Mouse (Mus musculus) forebrain, embryonic 12.5 days (tissue): ENCODE results near the gene Tut7. TPM values are rescaled to one million over a fixed set of nuclear protein-coding genes. Genes with fewer than 3 reads are reported as not detected.
"Not testable (repeated sequence)": the region's sequence is repeated elsewhere in the genome, so short reads cannot be mapped to it uniquely, and the experiment has no call there.

Experiments
- ATAC-seq: fragments of 200-750 bp; cut with Nextera tagmentation; 2 replicates; pipeline ENCODE4 v1.8.0; 2017; ENCODE audit warnings: moderate TSS enrichment; ENCODE audit not compliant: low FRiP score
- H3K27ac ChIP-seq: fragments of 300-500 bp; sonication (generic); 2 replicates; pipeline ENCODE4 v1.5.1; 2016; ENCODE audit warnings: mild to moderate bottlenecking
- H3K27me3 ChIP-seq: fragments of 300-500 bp; sonication (generic); 2 replicates; pipeline ENCODE4 v1.6.1; 2016; ENCODE audit warnings: mild to moderate bottlenecking
- H3K36me3 ChIP-seq: fragments of 300-500 bp; sonication (generic); replicated peaks from 2 replicates; pipeline ENCODE4 v1.6.1; 2016; ENCODE audit warnings: mild to moderate bottlenecking
- H3K4me1 ChIP-seq: fragments of 300-500 bp; sonication (generic); 2 replicates; pipeline ENCODE4 v1.6.1; 2016
- H3K4me2 ChIP-seq: fragments of 300-500 bp; sonication (generic); 2 replicates; pipeline ENCODE4 v1.6.1; 2016; ENCODE audit warnings: mild to moderate bottlenecking, moderate library complexity
- H3K4me3 ChIP-seq: fragments of 300-500 bp; sonication (generic); replicated peaks from 2 replicates; pipeline ENCODE4 v1.5.1; 2016; ENCODE audit warnings: mild to moderate bottlenecking
- H3K9ac ChIP-seq: fragments of 300-500 bp; sonication (generic); 2 replicates; pipeline ENCODE4 v1.6.1; 2016; ENCODE audit warnings: mild to moderate bottlenecking
- H3K9me3 ChIP-seq: fragments of 300-500 bp; sonication (generic); 2 replicates; pipeline ENCODE4 v1.6.1; 2016
- WGBS: fragments of 180-500 bp; shearing (Covaris S2); methylation state at CpG from one replicate; pipeline ENCODE4 v1.1.7; 2016; 5-methylcytosine and 5-hydroxymethylcytosine counted together
- polyA plus RNA-seq: library from polyadenylated mRNA; unstranded; fragments of >200 nt; fragmentation: Nextera tagmentation; extraction: Ambion mirVana; gene quantifications from 2 replicates; pipeline ENCODE4 v1.2.1, GENCODE M21; 2016

Gene Tut7
- polyA plus RNA-seq, 1 experiment from 2014 or later, result 63.8 TPM

- Histone ChIP-seq H3K9me3 (no peaks in the 10 kb centered on the region), H3K4me1 (no peaks in the 10 kb centered on the region), H3K27me3 (no peaks in the 10 kb centered on the region), H3K27ac (no peak overlapping the region), H3K4me2 (no peak overlapping the region), H3K4me3 (no peak overlapping the region), H3K9ac (no peak overlapping the region), H3K36me3 (no peaks in the 10 kb centered on the region)
- WGBS, result 87% methylated on average over 6 of the region's 6 CpGs
- no peak for ATAC-seq
These were observed 77.5 kb downstream of the Tut7 start for GRCm38 (mm10) chr13:59745462-59745861.

GRCm38 (mm10) chr13:59741697-59742096 is 81.2 kb downstream of the Tut7 start:
- 82% methylated on average over 10 of the region's 10 CpGs for WGBS
- Histone ChIP-seq H3K4me2 (no peak overlapping the region), H3K9me3 (no peaks in the 10 kb centered on the region), H3K4me1 (no peaks in the 10 kb centered on the region), H3K4me3 (no peak overlapping the region), H3K36me3 (no peaks in the 10 kb centered on the region), H3K27ac (no peak overlapping the region), H3K27me3 (no peaks in the 10 kb centered on the region), H3K9ac (no peak overlapping the region)
- ATAC-seq, result no peak

- no peaks in the 10 kb centered on the region for H3K27me3 ChIP-seq
- no peaks in the 10 kb centered on the region for H3K36me3 ChIP-seq
- H3K9me3 ChIP-seq, result no peaks in the 10 kb centered on the region
- no peak for ATAC-seq
- H3K27ac ChIP-seq, result no peak overlapping the region
- H3K4me3 ChIP-seq, result no peak overlapping the region
- H3K9ac ChIP-seq, result no peak overlapping the region
- H3K4me1 ChIP-seq, result no peaks in the 10 kb centered on the region
- 95% methylated on average over 11 of the region's 11 CpGs for WGBS
- no peak overlapping the region for H3K4me2 ChIP-seq
These were observed 81.9 kb downstream of the Tut7 start for GRCm38 (mm10) chr13:59741096-59741495.

GRCm38 (mm10) chr13:59739397-59739796 is 83.5 kb downstream of the Tut7 start:
- WGBS, result 89% methylated on average over 4 of the region's 4 CpGs
- ATAC-seq, result no peak

GRCm38 (mm10) chr13:59738455-59738854 is 84.5 kb downstream of the Tut7 start:
- no peaks in the 10 kb centered on the region for H3K9me3 ChIP-seq
- no peak overlapping the region for H3K4me2 ChIP-seq
- H3K27me3 ChIP-seq, result no peaks in the 10 kb centered on the region
- H3K36me3 ChIP-seq, result no peaks in the 10 kb centered on the region
- H3K4me3 ChIP-seq, result no peak overlapping the region
- H3K4me1 ChIP-seq, result no peaks in the 10 kb centered on the region
- no peak overlapping the region for H3K27ac ChIP-seq
- no peak for ATAC-seq
- H3K9ac ChIP-seq, result no peak overlapping the region
- 89% methylated on average over 2 of the region's 2 CpGs for WGBS

More at GRCm38 (mm10) chr13:59739397-59739796, 83.5 kb downstream of the Tut7 start:
- Histone ChIP-seq H3K27me3 (no peaks in the 10 kb centered on the region), H3K4me2 (no peak overlapping the region), H3K9ac (no peak overlapping the region), H3K4me1 (no peaks in the 10 kb centered on the region), H3K27ac (no peak overlapping the region), H3K4me3 (no peak overlapping the region), H3K9me3 (no peaks in the 10 kb centered on the region), H3K36me3 (no peaks in the 10 kb centered on the region)

- no peaks in the 10 kb centered on the region for H3K36me3 ChIP-seq
- H3K4me1 ChIP-seq, result no peaks in the 10 kb centered on the region
- no peak overlapping the region for H3K4me2 ChIP-seq
- no peak overlapping the region for H3K27ac ChIP-seq
- no peaks in the 10 kb centered on the region for H3K27me3 ChIP-seq
- no peak overlapping the region for H3K9ac ChIP-seq
- H3K4me3 ChIP-seq, result no peak overlapping the region
- ATAC-seq, result peak; percentile 41; the same call in 1 of the 2 replicates
- H3K9me3 ChIP-seq, result no peaks in the 10 kb centered on the region
- 33% methylated on average over 3 of the region's 3 CpGs for WGBS
These were observed 87.8 kb downstream of the Tut7 start for GRCm38 (mm10) chr13:59735190-59735589.

- H3K36me3 ChIP-seq, H3K4me3 ChIP-seq, H3K27me3 ChIP-seq, H3K9me3 ChIP-seq, H3K4me2 ChIP-seq, H3K9ac ChIP-seq, H3K4me1 ChIP-seq, ATAC-seq, H3K27ac ChIP-seq: not testable (repeated sequence)
- 36% methylated on average over 6 of the region's 6 CpGs for WGBS
These were observed 88.6 kb downstream of the Tut7 start for GRCm38 (mm10) chr13:59734347-59734746.

- Histone ChIP-seq H3K27me3 (0 out of 2 replicates have a peak, but pooled peaks cover 4% of the 10 kb centered on the region), H3K9ac (no peak overlapping the region), H3K9me3 (no peaks in the 10 kb centered on the region), H3K27ac (no peak overlapping the region), H3K36me3 (no peaks in the 10 kb centered on the region), H3K4me2 (no peak overlapping the region), H3K4me3 (no peak overlapping the region), H3K4me1 (no peaks in the 10 kb centered on the region)
- ATAC-seq, result no peak
- WGBS, result 77% methylated on average over 4 of the region's 4 CpGs
These were observed 89.0 kb downstream of the Tut7 start for GRCm38 (mm10) chr13:59733936-59734335.

- Histone ChIP-seq H3K9me3 (no peaks in the 10 kb centered on the region), H3K4me2 (no peak within 1 kb of the TSS), H3K27ac (no peak within 1 kb of the TSS), H3K36me3 (no peaks in the 10 kb centered on the region), H3K9ac (no peak within 1 kb of the TSS), H3K4me1 (no peaks in the 10 kb centered on the region), H3K4me3 (no peak within 1 kb of the TSS), H3K27me3 (0 out of 2 replicates have a peak, but pooled peaks cover 5% of the 10 kb centered on the region)
- 43% methylated on average over 7 of the region's 7 CpGs for WGBS
- no peak for ATAC-seq
These were observed 91.3 kb downstream of the Tut7 start, which contains the start of gene Spata31d1d for GRCm38 (mm10) chr13:59731652-59732051. TSS of gene Spata31d1d (minus strand) at chr13:59731752.

- WGBS, result 33% methylated on average over 7 of the region's 7 CpGs
- no peak overlapping the region for H3K9ac ChIP-seq
These were observed 94.4 kb downstream of the Tut7 start for GRCm38 (mm10) chr13:59728378-59729093.

GRCm38 (mm10) chr13:59726139-59726867 is 96.6 kb downstream of the Tut7 start:
- no peak overlapping the region for H3K9ac ChIP-seq
- peaks cover 6% of the 10 kb centered on the region for H3K4me1 ChIP-seq
- no peak for ATAC-seq
- H3K27ac ChIP-seq, result no peak overlapping the region
- H3K9me3 ChIP-seq, result no peaks in the 10 kb centered on the region
- H3K36me3 ChIP-seq, result no peaks in the 10 kb centered on the region
- peak overlapping the region; percentile 38 for H3K4me2 ChIP-seq
- 39% methylated on average over 29 of the region's 29 CpGs for whole genome bisulfite sequencing
- H3K4me3 ChIP-seq, result no peak overlapping the region
- H3K27me3 ChIP-seq, result 0 out of 2 replicates have a peak, but pooled peaks cover 13% of the 10 kb centered on the region

More at GRCm38 (mm10) chr13:59728378-59729093, 94.4 kb downstream of the Tut7 start:
- no peak overlapping the region for H3K27ac ChIP-seq
- no peaks in the 10 kb centered on the region for H3K36me3 ChIP-seq
- H3K27me3 ChIP-seq, result 0 out of 2 replicates have a peak, but pooled peaks cover 13% of the 10 kb centered on the region
- H3K4me2 ChIP-seq, result no peak overlapping the region
- no peak overlapping the region for H3K4me3 ChIP-seq
- peak; percentile 61 for ATAC-seq
- peaks cover 6% of the 10 kb centered on the region for H3K4me1 ChIP-seq
- no peaks in the 10 kb centered on the region for H3K9me3 ChIP-seq

GRCm38 (mm10) chr13:59722089-59722488 is 100.9 kb downstream of the Tut7 start:
- H3K4me2 ChIP-seq, H3K9me3 ChIP-seq, H3K9ac ChIP-seq, H3K36me3 ChIP-seq, ATAC-seq, H3K27me3 ChIP-seq, H3K4me3 ChIP-seq, H3K4me1 ChIP-seq, H3K27ac ChIP-seq: not testable (repeated sequence)
- 66% methylated on average over 1 of the region's 1 CpGs for WGBS
